Mouse (Mus musculus): ENCODE data around the gene Cd69. TPM values are rescaled to one million over a fixed set of nuclear protein-coding genes. Genes with fewer than 3 reads are reported as not detected.
A peak's percentile ranks its signal among the peaks of the same experiment; 100 is the strongest.

Gene Cd69
- under 1 TPM in 1 of 2 experiments, not detected in 1; 0.28 TPM for total RNA-seq (2021)

DNA sequence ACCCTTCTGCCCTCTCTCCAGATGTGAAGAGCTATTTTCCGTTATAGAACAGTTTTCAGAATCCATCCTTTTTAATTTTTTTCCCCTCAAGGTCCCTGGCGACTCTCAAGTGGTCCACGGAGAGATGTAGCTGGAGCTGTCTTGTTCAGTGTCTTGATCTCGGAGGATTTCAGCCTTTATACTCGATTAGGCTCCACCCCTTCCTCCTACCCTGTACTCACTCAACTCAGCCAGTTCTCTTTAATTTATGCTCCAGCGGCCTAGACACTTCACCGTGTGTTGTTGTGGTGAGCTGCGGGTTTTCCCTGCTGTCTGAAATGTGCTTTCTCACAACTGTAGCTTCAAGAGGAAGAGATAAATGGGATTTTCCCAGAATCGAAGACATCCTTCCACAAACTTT is at the start of gene Cd69:
Gene Cd69 (minus strand): TSS at position 217 of the 400 bp plus-strand sequence.
- DNase-seq: peak in 1 of 2 experiments; percentile 3
- intact Hi-C loops (cut with DNase I): no loop called here

DNA sequence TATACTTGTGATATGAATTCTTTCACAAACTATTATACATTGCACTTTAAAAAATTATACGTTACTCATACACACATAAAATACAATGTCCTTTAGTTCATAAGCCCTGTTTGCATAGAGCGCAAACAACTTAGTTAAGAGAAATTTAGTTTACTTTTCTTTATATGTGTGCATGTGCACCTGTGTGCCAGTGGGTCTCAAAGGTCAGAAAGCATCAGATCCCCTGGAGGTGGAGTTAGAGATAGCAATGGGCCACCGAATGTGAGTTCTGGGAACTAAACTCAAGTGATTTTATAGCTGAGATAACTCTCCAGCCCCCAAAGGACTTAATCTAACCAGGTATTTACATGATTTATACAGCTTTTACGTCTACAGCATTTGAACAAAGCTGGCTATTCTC is 44.1 kb upstream of the Cd69 start:
- intact Hi-C loops (cut with DNase I): no loop called here
- DNase-seq: no peak

DNA sequence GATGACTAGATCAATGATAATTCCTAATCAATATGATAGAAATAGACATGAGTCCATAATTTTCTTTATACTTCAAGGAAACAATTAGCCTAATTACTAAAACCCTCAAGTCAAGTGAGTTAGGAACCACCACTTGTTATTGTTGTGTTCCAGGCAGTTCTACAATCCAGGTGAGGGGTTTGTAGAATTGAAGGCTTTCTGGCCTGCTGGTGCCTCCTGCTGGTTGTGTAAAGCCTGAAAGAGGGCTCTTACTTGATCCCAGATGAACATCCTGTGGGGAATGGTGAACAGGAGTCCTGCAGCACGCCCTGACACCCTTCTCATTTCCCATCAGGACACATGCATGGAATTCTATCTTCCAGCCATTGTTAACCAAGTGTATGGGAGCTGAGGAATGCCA is 43.2 kb upstream of the Cd69 start:
- intact Hi-C loops (cut with DNase I): no loop called here
- DNase-seq: no peak

DNA sequence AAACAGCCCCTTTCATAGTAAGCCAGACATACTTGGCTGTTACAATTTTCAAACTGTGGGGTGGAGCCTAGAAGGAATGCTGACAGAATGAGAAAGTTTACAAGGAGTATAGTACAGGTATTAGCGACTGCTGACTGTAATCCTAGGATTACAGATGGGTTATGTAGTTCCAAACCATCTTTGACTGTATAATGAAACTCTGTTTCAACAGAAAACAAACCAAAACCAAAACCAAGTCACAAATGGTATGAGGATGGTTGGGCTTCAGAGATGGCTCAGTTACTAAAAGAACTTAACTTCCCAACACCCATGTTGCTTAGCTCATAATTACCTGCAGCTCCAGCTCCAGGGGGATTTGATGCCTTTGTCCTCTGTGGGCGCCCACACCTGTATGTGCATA is 41.2 kb upstream of the Cd69 start:
- no peak for DNase-seq

GRCm38 (mm10) chr6:129315698-129316097 is 40.5 kb upstream of the Cd69 start:
- intact Hi-C loops (cut with DNase I): no loop called here
- DNase-seq: no peak

More for the DNA sequence above, 41.2 kb upstream of the Cd69 start:
- intact Hi-C loops (cut with DNase I): no loop called here

GRCm38 (mm10) chr6:129314655-129315168 is 39.5 kb upstream of the Cd69 start:
- intact Hi-C loops (cut with DNase I): no loop called here

GRCm38 (mm10) chr6:129312499-129312898 is 37.3 kb upstream of the Cd69 start:
- DNase-seq: no peak
- intact Hi-C loops (cut with DNase I): no loop called here

More at GRCm38 (mm10) chr6:129314655-129315168, 39.5 kb upstream of the Cd69 start:
- no peak for DNase-seq

GRCm38 (mm10) chr6:129304180-129304579 is 28.9 kb upstream of the Cd69 start:
- DNase-seq: no peak
- intact Hi-C loops (cut with DNase I): no loop called here

GRCm38 (mm10) chr6:129288708-129289107 is 13.5 kb upstream of the Cd69 start:
- intact Hi-C loops (cut with DNase I): no loop called here
- DNase-seq: no peak

DNA sequence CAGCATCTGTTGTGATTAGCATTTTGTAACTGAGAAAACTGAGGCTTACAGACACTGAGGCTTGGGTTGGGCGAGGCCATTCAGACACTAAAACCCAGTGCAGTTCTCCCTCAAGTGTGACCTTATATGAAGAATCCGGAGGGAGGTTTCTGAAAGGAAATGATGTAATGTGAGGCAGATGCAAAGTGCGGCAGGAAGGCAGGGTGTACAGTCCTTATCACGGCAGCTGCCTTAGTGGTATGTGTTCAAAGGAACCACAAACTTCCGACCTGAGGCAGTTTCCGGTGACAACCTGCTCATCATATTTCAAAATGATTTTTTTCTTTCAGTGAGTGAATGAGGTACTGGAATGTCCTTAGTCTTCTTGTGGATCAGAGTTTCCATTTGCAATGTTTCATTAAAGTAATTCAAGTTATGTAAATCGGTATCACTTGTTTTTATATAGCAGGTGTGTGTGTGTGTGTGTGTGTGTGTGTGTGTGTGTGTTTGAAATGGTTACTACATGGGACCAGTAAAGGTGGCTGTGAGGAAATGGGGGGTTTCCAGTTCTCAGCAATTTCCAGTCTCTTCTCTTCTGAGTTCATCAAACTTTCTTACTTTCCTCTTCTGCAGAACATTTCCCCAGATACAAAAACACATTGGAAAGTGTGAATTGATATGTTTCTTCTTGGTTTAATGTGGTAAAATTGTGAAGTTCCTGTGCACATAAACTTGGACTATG is 9.3 kb upstream of the Cd69 start:
- intact Hi-C loops (cut with DNase I): no loop called here
- no peak for DNase-seq

DNA sequence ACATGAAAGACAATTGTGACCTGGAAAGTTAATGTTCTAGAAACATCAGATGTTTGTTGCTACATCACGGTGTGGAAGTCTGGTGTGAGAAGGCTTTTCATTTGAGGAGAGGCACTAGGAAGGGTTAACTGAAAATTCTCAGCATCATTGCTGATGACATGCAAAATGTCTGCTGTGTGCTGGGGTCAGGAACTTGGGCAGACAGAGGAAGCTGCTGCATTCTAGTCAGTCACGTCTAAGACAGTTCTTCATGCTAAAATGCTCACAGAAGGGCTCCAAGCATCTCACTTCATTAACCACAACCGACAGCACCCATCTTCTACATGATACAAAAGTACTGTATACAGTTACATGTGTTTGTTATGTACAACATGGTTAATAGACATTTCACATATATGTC is 8.0 kb upstream of the Cd69 start:
- intact Hi-C loops (cut with DNase I): no loop called here
- no peak for DNase-seq

DNA sequence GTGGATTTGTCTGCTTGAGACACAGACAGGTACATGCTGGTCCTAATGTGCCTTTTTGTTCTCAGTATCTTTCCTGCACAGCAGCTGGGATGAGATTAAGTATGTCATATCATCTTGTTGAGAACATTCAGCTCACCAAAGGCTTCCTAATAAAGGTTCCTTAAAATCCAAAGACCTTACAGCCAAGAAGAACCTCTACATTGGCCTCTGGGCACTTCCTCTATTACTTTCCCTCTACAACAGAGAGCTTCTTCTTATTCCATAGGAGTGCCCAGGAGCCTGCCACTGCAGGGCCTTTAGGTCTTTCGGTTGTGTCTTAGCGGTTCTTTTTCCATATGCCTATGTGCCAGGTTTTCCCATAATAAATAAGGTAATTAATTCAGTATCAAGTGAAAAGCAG is 1.2 kb upstream of the Cd69 start:
- DNase-seq: no peak

GRCm38 (mm10) chr6:129275624-129276203 is 478 bp upstream of the Cd69 start:
- DNase-seq: no peak
- intact Hi-C loops (cut with DNase I): no loop called here

More for the DNA sequence above, 1.2 kb upstream of the Cd69 start:
- intact Hi-C loops (cut with DNase I): no loop called here

DNA sequence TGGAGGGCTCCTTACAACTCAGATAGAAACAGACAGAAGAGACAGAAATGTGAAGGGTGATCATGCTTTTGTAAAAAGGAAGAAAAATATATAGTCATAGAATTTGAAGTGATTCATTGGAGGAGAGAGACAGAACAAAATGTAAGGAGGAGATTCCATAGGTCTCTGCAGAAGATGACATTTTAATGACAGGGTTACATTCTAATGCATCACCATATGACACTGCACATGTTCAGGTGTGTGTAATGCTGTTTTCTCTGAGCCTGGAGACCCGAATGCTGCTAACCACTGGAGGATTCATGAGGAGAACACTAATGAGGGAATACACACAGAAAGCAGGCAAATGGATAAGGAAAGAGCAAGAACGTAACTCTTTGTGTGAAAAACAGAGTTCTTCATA is 760 bp downstream of the Cd69 start:
- DNase-seq: no peak
- intact Hi-C loops (cut with DNase I): no loop called here

DNA sequence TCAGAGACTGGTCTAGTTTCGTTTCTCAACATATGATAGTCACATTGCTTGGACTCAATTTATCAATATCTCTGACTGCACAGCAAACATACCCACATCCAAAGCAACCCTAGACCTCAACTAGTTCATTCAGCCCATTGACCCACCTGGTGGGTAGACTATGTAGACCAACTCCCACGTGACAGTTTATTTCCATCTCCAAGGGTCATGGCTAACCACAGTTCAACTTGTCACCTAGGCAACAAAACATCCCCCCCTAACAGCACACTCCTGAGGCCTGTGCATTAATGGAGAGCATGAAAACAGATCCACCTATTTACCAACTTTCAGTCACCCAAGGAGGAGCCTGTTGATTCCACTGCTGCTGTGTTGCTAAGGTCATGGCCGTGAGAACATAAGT is 1.6 kb downstream of the Cd69 start:
- intact Hi-C loops (cut with DNase I): no loop called here

GRCm38 (mm10) chr6:129266438-129267022 is 8.7 kb downstream of the Cd69 start:
- no peak for DNase-seq
- intact Hi-C loops (cut with DNase I): no loop called here

More for the DNA sequence above, 1.6 kb downstream of the Cd69 start:
- no peak for DNase-seq

DNA sequence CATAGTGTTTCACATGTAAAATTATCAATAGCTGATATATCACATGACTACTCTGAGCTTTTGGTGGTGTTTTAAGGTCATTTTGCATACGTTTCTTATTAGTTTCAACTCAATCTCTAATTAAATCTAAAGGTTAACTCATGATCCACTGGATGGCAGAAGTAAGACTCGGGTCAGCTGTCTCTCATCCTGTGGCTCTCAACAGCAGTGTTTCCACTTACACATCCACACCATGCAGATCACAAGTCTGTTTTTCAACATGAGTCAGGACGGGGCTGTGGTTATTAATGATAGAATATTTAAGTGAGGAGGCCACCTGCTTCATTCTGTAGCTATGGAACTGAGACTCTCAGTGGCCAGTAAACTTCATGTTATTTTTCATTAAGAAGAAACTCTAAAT is 9.4 kb downstream of the Cd69 start:
- intact Hi-C loops (cut with DNase I): no loop called here
- DNase-seq: no peak

DNA sequence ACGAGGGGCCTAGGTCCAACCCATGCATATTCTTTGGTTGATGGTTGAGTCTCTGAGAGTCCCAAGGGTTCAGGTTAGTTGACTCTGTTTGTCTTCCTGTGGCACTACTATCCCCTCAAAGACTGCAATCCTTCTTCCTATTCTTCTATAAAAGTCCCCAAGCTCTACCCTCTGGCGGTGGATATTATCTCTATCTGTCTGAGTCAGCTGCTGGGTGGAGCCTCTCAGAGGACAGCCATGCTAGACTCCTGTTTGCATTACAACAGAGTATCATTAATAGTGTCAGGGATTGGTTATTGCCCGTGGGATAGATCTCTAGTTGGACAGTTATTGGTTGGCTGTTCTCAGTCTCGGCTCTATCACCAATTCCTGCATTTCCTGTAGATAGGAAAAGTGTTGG is 14.3 kb downstream of the Cd69 start:
- DNase-seq: no peak
- intact Hi-C loops (cut with DNase I): loop anchor here (1.0 kb wide), 1 partner anchor 105 kb away; no protein-coding TSS in a partner anchor

DNA sequence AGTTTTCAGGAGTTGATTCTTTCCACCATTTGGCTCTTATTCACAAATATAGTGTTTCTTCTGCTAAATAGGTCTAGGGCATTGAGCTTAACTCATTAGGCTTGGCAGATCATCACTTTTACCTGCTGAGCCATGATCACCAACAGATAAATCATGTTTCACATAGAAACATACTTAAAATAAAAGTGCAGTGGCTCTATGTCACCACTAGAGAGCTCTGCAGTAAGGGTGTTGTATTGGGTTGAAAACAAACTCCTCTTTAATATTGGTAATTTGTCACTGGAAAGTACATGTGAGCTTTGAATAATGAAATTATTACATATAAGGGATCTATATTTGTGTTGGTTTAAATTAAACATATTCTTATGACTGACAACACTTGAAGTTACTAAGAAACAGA is 15.2 kb downstream of the Cd69 start:
- intact Hi-C loops (cut with DNase I): loop anchor here (1.0 kb wide), 1 partner anchor 106 kb away; no protein-coding TSS in a partner anchor
- DNase-seq: no peak

DNA sequence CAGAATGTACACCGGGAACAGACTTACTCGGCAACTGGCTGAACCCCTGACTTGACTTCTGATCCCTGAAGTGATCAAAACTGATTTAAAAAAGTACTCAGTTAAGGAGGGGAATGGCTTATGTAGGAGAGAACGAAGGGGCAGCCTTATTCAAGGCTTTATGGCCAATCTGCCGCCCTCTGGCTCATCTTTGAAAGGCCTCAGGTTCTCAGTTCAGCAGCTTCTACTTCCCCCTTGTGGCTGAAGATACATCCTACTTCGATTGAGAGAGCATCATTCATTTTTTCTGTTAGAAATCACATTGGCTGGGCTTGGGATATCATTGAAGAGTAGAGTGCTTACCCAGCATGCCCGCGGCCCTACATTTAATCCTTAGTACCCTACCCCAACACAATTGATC is 19.2 kb downstream of the Cd69 start:
- intact Hi-C loops (cut with DNase I): loop anchor here (2.0 kb wide), 1 partner anchor 167 kb away; no protein-coding TSS in a partner anchor
- DNase-seq: no peak

DNA sequence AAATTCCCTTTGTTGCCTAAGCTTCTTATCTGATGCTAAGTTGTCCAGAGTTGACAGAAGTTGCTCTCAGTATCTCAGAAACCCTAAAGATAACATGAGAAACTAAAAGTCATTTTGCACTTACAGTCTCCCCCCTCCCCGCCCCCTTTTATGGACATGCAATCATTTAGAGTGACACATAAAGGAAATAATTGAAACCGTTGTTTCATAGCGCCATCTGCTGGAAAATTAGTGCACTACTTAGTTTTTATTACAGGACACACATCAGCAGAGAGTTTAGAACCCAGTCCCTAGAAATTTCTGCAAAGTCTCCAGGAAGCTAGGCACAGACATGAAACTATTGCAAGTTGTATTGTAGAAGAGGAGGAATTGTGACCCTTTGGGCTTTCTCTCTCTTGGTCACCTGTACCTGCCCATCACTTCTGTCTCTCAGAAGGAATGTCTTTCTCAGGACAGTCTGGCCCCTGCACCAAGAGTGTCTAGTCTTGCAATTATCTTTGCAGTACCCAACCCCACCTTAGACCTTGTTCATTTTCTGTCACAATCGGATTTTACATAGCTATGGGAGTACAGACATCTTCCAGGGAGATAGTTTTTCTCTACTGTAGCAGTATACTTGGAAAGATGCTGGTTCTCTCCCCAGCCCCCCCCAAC is 20.2 kb downstream of the Cd69 start:
- intact Hi-C loops (cut with DNase I): loop anchor here (1.0 to 2.0 kb wide), 2 partner anchors 222 to 401 kb away; no protein-coding TSS in a partner anchor
- DNase-seq: no peak

Measured in heart, postnatal 36 days (tissue).